Mouse (Mus musculus) R1 (cell line): Measurements from ENCODE around the gene Lrrc10b.

Experiments
- DNase-seq: peaks from one replicate; pipeline ENCODE4 v3.0.0-alpha.2; 2018; ENCODE audit warnings: low read depth, low spot score

Gene Lrrc10b

GRCm38 (mm10) chr19:10444685-10445369, 12.4 kb downstream of the Lrrc10b start:
- no peak for DNase-seq

- DNase-seq: peak; percentile 58
These were observed 19.8 kb downstream of the Lrrc10b start for GRCm38 (mm10) chr19:10437521-10437920.

GRCm38 (mm10) chr19:10436726-10437125, 20.5 kb downstream of the Lrrc10b start:
- DNase-seq: no peak

- DNase-seq: peak; percentile 85
These were observed 21.4 kb downstream of the Lrrc10b start for GRCm38 (mm10) chr19:10435908-10436307.

- no peak for DNase-seq
These were observed 22.3 kb downstream of the Lrrc10b start for GRCm38 (mm10) chr19:10434927-10435326.

- DNase-seq: no peak
These were observed 23.3 kb downstream of the Lrrc10b start for GRCm38 (mm10) chr19:10433879-10434540.

- no peak for DNase-seq
These were observed 24.0 kb downstream of the Lrrc10b start for GRCm38 (mm10) chr19:10433225-10433624.

GRCm38 (mm10) chr19:10431841-10432240, 25.4 kb downstream of the Lrrc10b start:
- DNase-seq: no peak

- DNase-seq: no peak
These were observed 25.9 kb downstream of the Lrrc10b start for GRCm38 (mm10) chr19:10431410-10431809.

- DNase-seq: no peak
These were observed 27.9 kb downstream of the Lrrc10b start for GRCm38 (mm10) chr19:10429371-10429770.

- DNase-seq: no peak
These were observed 29.8 kb downstream of the Lrrc10b start for GRCm38 (mm10) chr19:10427431-10427830.

- no peak for DNase-seq
These were observed 30.5 kb downstream of the Lrrc10b start for GRCm38 (mm10) chr19:10426793-10427192.

- DNase-seq: no peak
These were observed 31.0 kb downstream of the Lrrc10b start for GRCm38 (mm10) chr19:10426312-10426711.

- no peak for DNase-seq
These were observed 31.6 kb downstream of the Lrrc10b start for GRCm38 (mm10) chr19:10425484-10426270.

- no peak for DNase-seq
These were observed 32.5 kb downstream of the Lrrc10b start for GRCm38 (mm10) chr19:10424751-10425150.

GRCm38 (mm10) chr19:10421986-10422976, 35.0 kb downstream of the Lrrc10b start:
- DNase-seq: no peak

GRCm38 (mm10) chr19:10417436-10417835, 39.8 kb downstream of the Lrrc10b start:
- no peak for DNase-seq

GRCm38 (mm10) chr19:10416889-10417288, 40.4 kb downstream of the Lrrc10b start:
- no peak for DNase-seq

GRCm38 (mm10) chr19:10415508-10415907, 41.8 kb downstream of the Lrrc10b start:
- no peak for DNase-seq

GRCm38 (mm10) chr19:10413701-10414242, 43.5 kb downstream of the Lrrc10b start:
- DNase-seq: peak; percentile 88
